Mouse (Mus musculus) thymus, adult 2 months (tissue): ENCODE results near the gene Rasl10a.

ENCODE experiments used
- CTCF ChIP-seq: fragments of 200-500 bp; IDR thresholded peaks from 2 replicates; pipeline ENCODE4 v1.5.1; 2012; ENCODE audit warnings: mild to moderate bottlenecking, control low read depth, low read length, moderate library complexity, borderline replicate concordance; ENCODE audit not compliant: control insufficient read depth, poor library complexity, insufficient read depth; ENCODE audit errors: extremely low read depth
- POLR2A ChIP-seq: fragments of 200-500 bp; IDR thresholded peaks from 2 replicates; pipeline ENCODE4 v1.6.1; 2012; ENCODE audit warnings: mild to moderate bottlenecking, low read length, control low read depth, moderate library complexity; ENCODE audit not compliant: control insufficient read depth, poor library complexity, insufficient read depth; ENCODE audit errors: extremely low read depth

DNA sequence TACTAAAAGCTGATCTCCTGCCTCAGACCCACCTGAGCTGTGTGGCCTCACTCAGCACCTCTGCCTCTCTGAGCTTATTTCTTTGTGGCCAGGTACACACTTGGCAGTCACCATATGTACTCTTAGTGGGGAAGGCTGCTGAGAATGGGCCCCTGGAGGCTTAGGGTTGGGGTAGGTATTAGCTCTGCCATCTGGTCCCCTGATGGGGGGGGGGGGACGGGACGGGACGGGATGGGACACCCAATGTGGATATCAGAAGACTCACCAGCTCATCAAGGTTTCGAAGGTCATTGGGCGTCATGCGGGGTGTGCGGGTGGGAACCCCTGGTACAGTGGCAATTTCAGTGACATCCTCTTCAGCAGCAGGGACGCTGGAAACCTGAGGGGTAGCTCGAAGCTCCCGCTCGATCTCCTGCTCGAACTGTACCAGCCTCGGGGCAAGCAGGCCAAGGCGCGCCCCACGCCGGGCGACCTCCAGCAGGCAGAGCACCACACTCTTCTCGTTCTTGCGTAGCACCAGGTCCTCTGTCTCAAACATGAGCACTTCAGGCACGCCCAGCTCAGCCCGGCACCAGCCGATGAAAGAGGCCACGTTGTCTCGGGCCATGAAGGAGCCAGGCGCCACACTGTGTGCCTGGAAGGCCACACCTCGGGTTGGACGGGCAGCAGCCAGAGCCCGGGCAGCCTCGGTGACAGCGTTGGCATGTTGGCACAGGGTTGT lies 5.8 kb downstream of the Rasl10a start:
- TF ChIP-seq CTCF (no peak), POLR2A (no peak)
